Mouse (Mus musculus) heart, embryonic 14.5 days (tissue): ENCODE data around the gene Sema5b. TPM values are rescaled to one million over a fixed set of nuclear protein-coding genes. Genes with fewer than 3 reads are reported as not detected.

Source experiments
- ATAC-seq: fragments of 200-750 bp; cut with Nextera tagmentation; 2 replicates; pipeline ENCODE4 v1.8.0; 2017; ENCODE audit warnings: low read depth, moderate TSS enrichment; ENCODE audit not compliant: insufficient number of reproducible peaks, insufficient read depth, low FRiP score
- H3K27ac ChIP-seq, 2 experiments: fragments of 200-500 bp in 1 of 2; fragments of 300-500 bp in 1 of 2; sonication (generic) in 1 of 2; replicated peaks in 1 of 2; 2 replicates each; pipeline ENCODE4 v1.5.1; 2012 to 2014; ENCODE audit warnings: low read depth in 2 of 2, low read length in 2 of 2, control low read depth in 1 of 2, mild to moderate bottlenecking in 1 of 2, mixed read lengths in 1 of 2; ENCODE audit not compliant: control insufficient read depth in 1 of 2, insufficient read depth in 1 of 2
- H3K27me3 ChIP-seq: fragments of 300-500 bp; sonication (generic); 2 replicates; pipeline ENCODE4 v1.6.1; 2014; ENCODE audit warnings: mild to moderate bottlenecking, low read length, control low read depth; ENCODE audit not compliant: control insufficient read depth, insufficient read depth
- H3K36me3 ChIP-seq: fragments of 300-500 bp; sonication (generic); 2 replicates; pipeline ENCODE4 v1.6.1; 2014; ENCODE audit warnings: mild to moderate bottlenecking, control low read depth, low read length, mixed read lengths; ENCODE audit not compliant: control insufficient read depth, insufficient read depth
- H3K4me1 ChIP-seq, 2 experiments: fragments of 200-500 bp in 1 of 2; fragments of 300-500 bp in 1 of 2; sonication (generic) in 1 of 2; 2 replicates each; pipeline ENCODE4 v1.6.1; 2012 to 2014; ENCODE audit warnings: low read length in 2 of 2, control low read depth in 1 of 2, mixed read lengths in 1 of 2; ENCODE audit not compliant: control insufficient read depth in 2 of 2, insufficient read depth in 2 of 2
- H3K4me2 ChIP-seq: fragments of 300-500 bp; sonication (generic); 2 replicates; pipeline ENCODE4 v1.6.1; 2014; ENCODE audit warnings: mild to moderate bottlenecking, low read length
- H3K4me3 ChIP-seq, 2 experiments: fragments of 200-500 bp in 1 of 2; fragments of 300-500 bp in 1 of 2; sonication (generic) in 1 of 2; 2 replicates each; pipeline ENCODE4 v1.5.1; 2012 to 2014; ENCODE audit warnings: low read length in 2 of 2, mild to moderate bottlenecking in 2 of 2, control low read depth in 1 of 2, low read depth in 1 of 2, moderate library complexity in 1 of 2; ENCODE audit not compliant: control insufficient read depth in 1 of 2, insufficient read depth in 1 of 2
- H3K9ac ChIP-seq: fragments of 300-500 bp; sonication (generic); 2 replicates; pipeline ENCODE4 v1.6.1; 2014; ENCODE audit warnings: mild to moderate bottlenecking, low read length
- H3K9me3 ChIP-seq: fragments of 300-500 bp; sonication (generic); 2 replicates; pipeline ENCODE4 v1.6.1; 2016; ENCODE audit warnings: low read length, control low read depth; ENCODE audit not compliant: control insufficient read depth
- WGBS: fragments of 180-500 bp; shearing (Covaris S2); extraction: QIAGEN DNeasy Blood & Tissue Kit; methylation state at CpG from one replicate; pipeline ENCODE4 v1.1.7; 2014; 5-methylcytosine and 5-hydroxymethylcytosine counted together
- polyA plus RNA-seq: library from polyadenylated mRNA; unstranded; fragments of >200 nt; fragmentation: Nextera tagmentation; extraction: Ambion mirVana; gene quantifications from 2 replicates; pipeline ENCODE4 v1.2.1, GENCODE M21; 2014

Sema5b gene
- polyA plus RNA-seq = 1.1 and 1.9 TPM in 2 replicates

- H3K9me3 ChIP-seq = no peaks in the 10 kb centered on the region
- 0% methylated on average over 51 of the region's 54 CpGs for WGBS
- H3K27me3 ChIP-seq = peaks cover 82% of the 10 kb centered on the region
- peak; percentile 65 for ATAC-seq
- no peak within 1 kb of the TSS for H3K27ac ChIP-seq
- H3K4me2 ChIP-seq = peak within 1 kb of the TSS; percentile 99
- peaks cover 5 to 16% of the 10 kb centered on the region in 2 experiments; a peak in 3 of 4 replicates for H3K4me1 ChIP-seq
- H3K9ac ChIP-seq = peak within 1 kb of the TSS; percentile 63
- H3K4me3 ChIP-seq = peak within 1 kb of the TSS; percentile 47 to 57
- no peaks in the 10 kb centered on the region for H3K36me3 ChIP-seq
Observed at GRCm38 (mm10) chr16:35541117-35541641, at the start of gene Sema5b. TSS of gene Sema5b (plus strand) at chr16:35541145.

GRCm38 (mm10) chr16:35500342-35500741 is 40.6 kb upstream of the Sema5b start:
- H3K4me3 ChIP-seq = no peak overlapping the region
- H3K27me3 ChIP-seq = no peaks in the 10 kb centered on the region
- ATAC-seq = no peak
- H3K9me3 ChIP-seq = no peaks in the 10 kb centered on the region; the same call in 1 of the 2 replicates
- H3K4me2 ChIP-seq = no peak overlapping the region
- WGBS = 80% methylated on average over 3 of the region's 3 CpGs
- H3K36me3 ChIP-seq = no peaks in the 10 kb centered on the region
- no peak overlapping the region for H3K27ac ChIP-seq
- no peak overlapping the region for H3K9ac ChIP-seq
- peaks cover 5 to 8% of the 10 kb centered on the region in 2 experiments for H3K4me1 ChIP-seq

DNA sequence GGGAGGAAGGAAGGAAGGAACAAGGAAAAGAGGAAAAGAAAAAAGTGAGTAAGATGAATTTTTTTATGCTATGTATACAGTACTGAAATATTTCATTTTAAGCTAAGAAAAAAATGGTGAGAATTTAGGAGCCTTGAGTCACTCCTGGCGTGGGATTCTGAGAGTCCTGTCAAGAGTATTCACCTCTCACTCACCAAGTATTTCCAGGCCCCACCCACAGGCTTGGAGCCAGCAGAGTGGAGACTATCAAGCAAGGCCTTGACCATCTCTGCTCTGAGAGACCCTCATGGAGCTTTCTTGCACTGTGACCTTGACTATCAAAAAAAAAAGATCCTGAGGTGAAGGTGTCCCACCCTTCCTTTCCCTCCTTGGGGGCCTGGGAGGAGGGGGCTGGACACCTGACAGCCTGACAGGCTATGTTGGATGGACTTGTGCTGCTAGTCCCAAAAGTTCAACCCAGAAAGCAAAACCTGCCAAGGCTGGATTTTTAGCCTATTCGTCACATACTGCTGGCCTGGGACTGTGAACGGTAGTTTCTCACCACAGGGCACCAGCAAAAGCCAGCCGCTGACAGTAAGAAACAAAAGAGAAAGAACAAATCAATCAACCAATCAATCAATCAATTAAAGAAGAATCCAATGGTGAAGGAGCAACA is 39.7 kb upstream of the Sema5b start:
- 60% methylated on average over 4 of the region's 4 CpGs for WGBS
- no peaks in the 10 kb centered on the region; the same call in 1 of the 2 replicates for H3K9me3 ChIP-seq
- H3K27me3 ChIP-seq = no peaks in the 10 kb centered on the region
- ATAC-seq = no peak
- no peak overlapping the region for H3K27ac ChIP-seq
- no peaks in the 10 kb centered on the region for H3K36me3 ChIP-seq
- no peak overlapping the region for H3K4me2 ChIP-seq
- no peak overlapping the region for H3K9ac ChIP-seq
- H3K4me3 ChIP-seq = no peak overlapping the region
- H3K4me1 ChIP-seq = peaks cover 5 to 8% of the 10 kb centered on the region in 2 experiments

DNA sequence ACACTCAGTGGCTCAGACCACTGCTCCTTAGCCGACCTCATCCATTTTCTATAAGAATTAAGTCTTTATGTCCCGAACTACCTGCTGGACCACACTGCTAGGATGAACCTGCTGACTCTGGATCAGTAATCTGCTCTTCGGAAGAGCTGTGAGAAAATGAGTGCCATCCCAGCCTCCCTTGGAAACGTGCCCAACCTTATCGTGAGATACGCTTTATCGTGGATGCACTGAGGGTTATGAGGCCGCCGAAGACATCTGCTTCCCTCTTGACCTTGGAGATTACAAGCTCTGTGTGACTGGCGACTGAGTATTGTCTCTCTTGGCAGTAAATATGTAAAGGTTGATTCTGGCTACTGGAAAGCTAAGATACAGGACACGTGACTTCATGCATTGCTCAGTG is 38.5 kb upstream of the Sema5b start:
- 42% methylated on average over 11 of the region's 11 CpGs for WGBS
- Histone ChIP-seq H3K4me2 (peak overlapping the region; percentile 21; the same call in 1 of the 2 replicates), H3K36me3 (no peaks in the 10 kb centered on the region), H3K27me3 (no peaks in the 10 kb centered on the region), H3K9ac (no peak overlapping the region), H3K4me1 (peaks cover 5 to 8% of the 10 kb centered on the region in 2 experiments), H3K9me3 (no peaks in the 10 kb centered on the region; the same call in 1 of the 2 replicates), H3K27ac (no peak overlapping the region), H3K4me3 (no peak overlapping the region)
- ATAC-seq = no peak

DNA sequence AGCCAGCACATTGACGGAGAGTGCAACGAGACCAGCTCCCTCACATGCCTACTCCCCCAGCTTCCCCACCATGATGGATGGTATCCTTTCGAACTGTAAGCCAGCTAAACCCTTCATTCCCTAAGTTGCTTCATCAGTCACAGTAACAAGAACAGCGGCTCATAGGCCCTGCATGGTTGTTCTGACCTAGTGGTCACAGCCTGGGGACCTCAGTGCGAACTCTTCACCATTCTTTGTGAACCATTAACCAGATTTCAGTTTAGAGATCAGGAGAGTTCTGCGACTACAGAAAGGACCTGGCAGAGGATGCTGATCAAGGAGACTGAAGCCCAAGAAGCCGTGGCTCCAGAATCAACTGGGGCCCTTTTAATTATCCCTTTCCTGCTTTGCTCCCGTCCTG is 36.7 kb upstream of the Sema5b start:
- H3K4me2 ChIP-seq = no peak overlapping the region
- peaks cover 5 to 10% of the 10 kb centered on the region in 2 experiments for H3K4me1 ChIP-seq
- H3K36me3 ChIP-seq = no peaks in the 10 kb centered on the region
- H3K27ac ChIP-seq = no peak overlapping the region
- no peak overlapping the region for H3K9ac ChIP-seq
- no peak overlapping the region for H3K4me3 ChIP-seq
- 86% methylated on average over 8 of the region's 8 CpGs for WGBS
- H3K27me3 ChIP-seq = no peaks in the 10 kb centered on the region
- no peaks in the 10 kb centered on the region; the same call in 1 of the 2 replicates for H3K9me3 ChIP-seq
- no peak for ATAC-seq

DNA sequence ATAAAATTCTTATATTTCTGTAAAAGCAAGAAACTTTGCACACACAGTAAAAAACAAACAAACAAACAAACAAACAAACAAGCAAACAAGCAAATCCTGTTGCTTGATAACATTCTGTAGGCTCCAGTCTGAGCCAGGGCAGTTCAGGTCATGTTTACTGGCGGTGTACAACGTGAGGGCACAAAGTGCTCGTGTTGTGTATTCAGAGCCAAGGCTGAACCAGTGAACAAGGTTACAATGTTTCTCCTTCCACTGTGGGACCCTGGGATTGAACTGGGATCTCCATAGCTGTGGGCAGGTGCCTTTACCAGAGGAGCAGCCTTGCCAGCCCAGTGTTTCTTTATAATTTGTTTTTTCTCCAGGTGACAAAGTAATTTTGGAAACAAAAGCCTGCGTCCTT is 35.2 kb upstream of the Sema5b start:
- ATAC-seq = no peak
- no peak overlapping the region for H3K27ac ChIP-seq
- no peaks in the 10 kb centered on the region for H3K36me3 ChIP-seq
- peaks cover 9 to 13% of the 10 kb centered on the region in 2 experiments for H3K4me1 ChIP-seq
- no peak overlapping the region for H3K4me2 ChIP-seq
- no peak overlapping the region for H3K4me3 ChIP-seq
- WGBS = 85% methylated on average over 4 of the region's 4 CpGs
- H3K27me3 ChIP-seq = no peaks in the 10 kb centered on the region
- H3K9me3 ChIP-seq = no peaks in the 10 kb centered on the region
- no peak overlapping the region for H3K9ac ChIP-seq

- Histone ChIP-seq H3K36me3 (no peaks in the 10 kb centered on the region), H3K27me3 (no peaks in the 10 kb centered on the region), H3K9ac (no peak overlapping the region), H3K4me3 (no peak overlapping the region), H3K9me3 (no peaks in the 10 kb centered on the region), H3K4me2 (no peak overlapping the region), H3K4me1 (peaks cover 4% of the 10 kb centered on the region in 2 experiments; a peak in 2 of 4 replicates), H3K27ac (no peak overlapping the region)
- 73% methylated on average over 6 of the region's 6 CpGs for WGBS
- no peak for ATAC-seq
Observed at GRCm38 (mm10) chr16:35508581-35508980, 32.4 kb upstream of the Sema5b start.
